Mouse (Mus musculus) layer of hippocampus, postnatal 10 days (tissue): ENCODE data around the gene Mmp13. TPM values are rescaled to one million over a fixed set of nuclear protein-coding genes. Genes with fewer than 3 reads are reported as not detected.
"Not testable (repeated sequence)": the region's sequence is repeated elsewhere in the genome, so short reads cannot be mapped to it uniquely, and the experiment has no call there.

Experiments used
- DNase-seq, 2 experiments: peaks; one replicate each; pipeline ENCODE4 v3.0.0; 2021; ENCODE audit warnings: low spot score in 2 of 2
- long read RNA-seq: library from polyadenylated mRNA; stranded (forward); transcript quantifications from one replicate; pipeline ENCODE4 v2.0.0, GENCODE M21; 2023
- total RNA-seq, 2 experiments: library from RNA; stranded (reverse); gene quantifications; 2 replicates each; pipeline ENCODE4 v1.2.3; 2021

Mmp13 gene
- not detected for total RNA-seq
- long read RNA-seq = 0 reads

DNA sequence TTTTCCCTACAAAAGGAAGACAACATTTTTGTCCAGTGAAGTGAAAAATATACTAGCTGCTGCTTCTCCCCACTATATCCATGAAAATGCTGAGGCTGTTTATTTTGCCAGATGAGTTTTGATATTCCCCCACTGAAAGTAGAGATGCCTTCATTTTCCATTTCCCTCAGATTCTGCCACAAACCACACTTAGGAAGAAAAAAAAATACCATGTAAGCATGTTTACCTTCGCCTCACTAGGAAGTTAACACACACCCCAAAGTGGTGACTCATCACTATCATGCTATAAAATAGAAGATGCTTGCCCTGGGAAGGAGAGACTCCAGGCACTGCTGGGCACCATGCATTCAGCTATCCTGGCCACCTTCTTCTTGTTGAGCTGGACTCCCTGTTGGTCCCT, at the start of gene Mmp13:
Mmp13 (plus strand) TSS at position 301 of the 400 bp plus-strand sequence.
- no peak for DNase-seq

DNA sequence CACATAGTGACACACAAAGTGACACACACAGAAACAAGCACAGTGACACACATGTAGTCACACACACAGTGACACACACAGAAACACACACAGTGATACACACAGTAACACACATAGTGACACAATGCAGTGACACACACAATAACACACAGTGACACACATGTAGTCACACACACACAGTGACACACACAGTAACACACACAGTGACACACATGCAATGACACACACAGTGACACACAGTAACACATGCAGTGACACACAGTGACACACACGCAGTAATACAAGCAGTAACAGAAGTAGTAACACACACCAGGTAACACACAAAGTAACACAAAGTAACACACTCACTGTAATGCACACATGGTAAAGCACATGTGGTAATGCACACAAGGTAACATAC, 33.7 kb upstream of the Mmp13 start:
- no peak for DNase-seq

DNA sequence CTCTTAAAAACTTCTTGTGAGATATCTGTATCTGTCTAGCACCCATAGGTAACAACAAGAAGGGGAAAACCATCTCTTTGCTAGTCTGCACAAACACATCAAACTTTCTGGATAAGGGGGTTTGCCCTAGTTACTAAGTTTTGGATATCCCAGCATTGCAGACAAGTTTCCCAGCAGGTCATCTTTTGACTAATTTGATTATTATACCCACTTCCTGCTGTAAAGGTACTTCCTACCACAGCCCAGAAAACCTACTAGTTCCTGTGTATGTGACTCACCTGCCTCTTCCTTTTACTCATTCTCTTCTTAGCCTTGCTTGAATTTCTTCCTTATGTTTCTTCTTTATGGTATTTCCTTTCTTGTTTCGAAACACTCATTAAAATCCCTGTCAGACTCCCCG, 32.3 kb upstream of the Mmp13 start:
- DNase-seq = no peak

DNA sequence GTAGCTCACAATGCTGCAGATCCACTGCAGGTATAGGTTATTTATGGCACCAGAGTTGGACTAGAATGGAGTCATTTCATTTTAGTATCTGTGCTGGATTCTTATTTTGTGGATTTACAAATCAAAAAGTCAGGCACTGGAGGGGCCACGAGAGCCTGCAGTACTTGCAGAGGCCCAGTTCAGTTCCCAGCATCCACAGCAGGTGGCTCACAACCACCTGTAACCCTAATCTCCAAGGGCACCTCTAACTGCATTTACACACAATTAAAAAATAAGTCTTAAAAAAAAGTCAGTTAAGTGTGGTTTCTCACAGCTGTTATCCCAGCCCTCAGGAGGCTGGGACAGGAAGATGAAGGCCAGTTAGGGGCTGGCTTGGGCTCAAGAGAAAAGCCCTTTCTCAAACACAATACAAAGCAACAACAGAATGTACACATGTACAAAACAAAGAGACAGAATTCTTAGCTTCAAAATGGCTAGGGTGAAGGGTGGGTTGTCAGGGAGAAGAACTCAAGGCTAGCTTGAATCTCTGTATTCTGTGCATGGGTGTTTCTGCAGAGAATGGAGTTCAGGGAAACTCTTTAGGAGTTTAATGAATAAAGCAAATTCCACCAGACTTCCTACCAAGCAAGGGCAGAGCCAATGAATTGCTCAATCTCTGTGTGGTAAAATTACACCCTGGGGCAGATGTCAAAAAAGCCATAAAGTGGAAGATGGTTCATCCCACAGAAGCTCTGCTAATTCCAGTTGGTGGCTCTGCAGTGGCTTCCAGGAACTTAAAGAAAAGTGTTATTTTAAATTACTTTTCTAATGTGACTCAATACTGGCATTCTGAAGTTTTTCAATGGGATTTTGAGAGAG, 19.3 kb upstream of the Mmp13 start:
- no peak for DNase-seq

DNA sequence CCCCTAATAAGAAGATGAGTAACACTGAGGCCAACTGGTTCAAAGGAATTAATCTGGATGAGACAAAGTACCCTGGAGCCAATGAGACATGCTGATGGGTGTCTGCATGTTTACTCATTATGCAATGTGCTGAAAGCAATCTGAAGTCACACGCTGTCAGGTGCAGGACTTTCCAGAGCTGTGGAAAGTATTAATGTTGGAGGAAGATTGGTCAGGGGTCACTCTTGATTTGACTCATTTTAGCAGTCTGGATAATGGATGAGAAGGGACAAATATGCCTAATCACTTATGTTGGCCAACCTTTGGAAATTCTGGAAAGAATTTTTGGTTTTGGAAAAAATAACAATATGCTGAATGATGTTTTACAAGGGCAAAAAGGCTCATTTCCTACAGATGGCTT, 10.6 kb upstream of the Mmp13 start:
- no peak for DNase-seq

DNA sequence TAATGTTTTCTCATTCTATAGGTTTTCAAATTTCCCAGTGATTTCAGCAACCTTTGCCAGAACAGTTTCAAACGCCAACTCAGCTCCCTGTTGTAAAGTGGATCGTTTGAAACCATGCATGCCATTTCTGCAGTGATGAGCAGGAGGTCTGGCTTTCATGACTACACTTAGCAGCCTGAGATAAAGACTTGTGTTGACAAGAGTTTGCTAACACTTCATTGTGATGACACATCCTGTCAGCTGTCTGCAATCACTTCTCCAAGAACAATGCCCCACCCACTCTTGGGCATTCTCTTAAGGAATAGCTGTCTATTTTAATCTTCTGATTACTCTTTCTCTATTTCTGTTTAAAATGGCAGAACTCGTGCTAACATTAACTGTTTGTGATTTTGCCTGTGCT, 2.2 kb upstream of the Mmp13 start:
- DNase-seq = no peak

DNA sequence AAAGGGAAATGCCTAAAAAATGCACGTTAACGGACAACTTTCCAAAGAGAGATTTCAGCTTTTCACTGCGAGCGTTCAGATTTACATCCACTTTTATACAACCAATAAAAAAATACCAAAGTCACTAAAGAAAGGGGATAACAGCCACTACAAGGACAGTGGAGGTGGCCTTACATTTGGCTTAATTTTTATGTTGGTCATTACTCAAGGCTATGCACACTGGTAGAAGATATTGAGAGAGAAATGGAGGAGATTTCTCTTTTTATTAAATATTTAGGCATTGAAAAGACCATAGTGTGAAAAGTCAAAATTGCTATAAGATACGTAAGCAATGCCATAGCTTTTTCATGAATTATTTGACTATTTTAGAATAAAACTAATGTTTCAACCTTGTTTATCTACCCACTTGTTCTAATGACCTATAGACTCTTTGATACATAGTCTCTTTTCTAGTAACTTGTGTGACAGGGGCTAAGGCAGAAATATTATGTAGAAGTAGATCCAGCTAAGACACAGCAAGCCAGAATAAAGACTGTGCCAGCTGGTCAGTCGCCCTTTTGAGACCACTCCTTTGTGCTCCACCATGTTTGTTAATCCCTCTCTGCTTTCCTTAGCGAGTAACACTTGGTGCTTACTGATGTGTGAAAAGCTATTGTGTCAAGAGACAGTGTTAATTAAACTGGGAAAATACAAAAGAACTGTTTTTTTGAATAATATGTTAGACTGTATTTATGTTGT, 10.4 kb downstream of the Mmp13 start:
- DNase-seq = no peak

DNA sequence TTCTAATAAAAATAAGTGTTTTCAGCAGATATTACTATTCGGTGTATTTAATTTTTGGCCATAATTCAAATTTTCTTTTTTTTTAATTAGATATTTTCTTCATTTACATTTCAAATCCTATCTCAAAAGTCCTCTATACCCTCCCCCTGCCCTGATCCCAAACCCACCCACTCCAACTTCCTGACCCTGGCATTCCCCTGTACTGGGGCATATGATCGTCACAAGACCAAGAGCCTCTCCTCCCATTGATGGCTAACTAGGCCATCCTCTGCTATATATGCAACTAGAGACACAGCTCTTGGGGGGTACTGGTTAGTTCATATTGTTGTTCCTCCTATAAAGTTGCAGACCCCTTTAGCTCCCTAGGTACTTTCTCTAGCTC, 11.0 kb downstream of the Mmp13 start:
- not testable (repeated sequence) for DNase-seq

DNA sequence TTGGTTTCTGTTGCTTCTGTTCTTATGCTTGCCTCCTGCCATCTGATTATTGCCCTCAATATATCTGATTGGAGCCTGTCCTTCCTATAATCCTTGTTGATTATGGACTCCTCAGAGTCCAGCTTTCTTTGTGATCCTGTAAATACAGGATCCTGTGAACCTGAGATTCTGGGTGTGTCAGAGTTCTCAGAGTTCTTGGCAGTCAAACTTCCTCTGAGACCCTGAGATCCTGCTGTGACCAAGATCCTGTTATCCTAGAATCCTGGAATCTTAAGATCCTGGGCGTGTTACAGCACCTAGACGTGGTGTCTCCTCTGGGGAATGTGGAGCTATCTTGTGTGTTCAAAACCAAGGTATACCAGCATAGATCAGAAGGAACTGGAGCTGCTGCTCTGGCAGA, 17.2 kb downstream of the Mmp13 start:
- no peak for DNase-seq

DNA sequence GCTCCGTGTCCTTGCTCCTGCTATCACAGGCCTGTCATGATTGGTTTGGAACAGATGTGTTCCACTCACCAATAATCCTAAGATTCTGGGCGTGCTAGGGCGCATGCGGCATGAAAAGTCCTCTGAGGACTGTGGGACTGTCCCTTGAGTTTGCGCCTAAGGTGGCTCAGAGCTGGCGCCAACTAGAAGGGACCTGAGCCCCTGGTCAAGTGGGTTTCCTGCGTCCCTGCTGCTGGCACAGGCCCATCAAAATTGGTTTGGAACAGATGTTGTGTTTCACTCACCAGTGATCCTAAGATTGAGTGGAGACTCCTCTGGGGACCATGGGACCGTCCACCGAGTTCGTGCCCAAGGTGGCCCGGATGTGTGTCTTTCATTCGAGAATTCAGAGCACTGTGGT, 17.6 kb downstream of the Mmp13 start:
- no peak for DNase-seq

DNA sequence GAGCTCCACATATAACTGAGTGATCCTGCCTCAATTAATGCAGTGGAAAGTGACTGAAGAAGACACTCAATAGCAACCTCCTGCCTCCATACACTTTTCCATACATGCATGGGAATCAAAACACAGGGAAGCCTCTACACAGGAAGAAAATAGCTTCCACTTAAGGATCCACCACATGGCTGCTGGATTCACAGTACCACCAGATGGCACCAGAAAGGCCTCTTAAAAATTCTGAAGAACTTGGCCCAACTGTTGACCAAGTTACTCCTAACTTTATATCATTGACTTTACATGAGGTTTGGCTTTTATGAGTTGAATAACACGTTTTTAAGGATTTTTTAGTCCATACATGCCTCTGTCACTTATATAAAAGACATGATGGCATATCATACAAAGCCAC, 19.8 kb downstream of the Mmp13 start:
- no peak for DNase-seq

DNA sequence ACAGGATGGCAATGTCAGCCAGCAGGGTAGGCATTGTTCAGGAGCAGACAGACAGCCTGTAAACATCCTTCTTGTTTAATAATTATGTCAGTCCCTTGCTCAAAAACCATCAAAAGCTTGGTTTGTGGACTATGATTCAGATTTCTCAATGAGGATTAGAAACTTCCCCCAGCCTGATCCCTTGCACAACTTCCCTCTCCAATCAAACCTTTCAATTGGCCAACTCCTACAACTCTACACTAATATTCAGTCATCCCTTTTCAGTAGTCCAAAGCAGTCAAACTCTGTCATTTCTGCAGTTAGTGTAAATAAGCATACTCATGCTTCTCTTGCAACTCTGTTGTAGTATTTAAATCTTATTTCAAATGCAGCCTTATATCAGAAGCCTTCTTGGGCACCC, 59.5 kb downstream of the Mmp13 start:
- no peak for DNase-seq

Other genes with a start within 250 kb of the Mmp13 start
- gene Dync2h1, start 88.1 kb upstream of the Mmp13 start, total RNA-seq = 10 to 100 TPM; 25.6 to 28.8 TPM
- 100 to 1,000 TPM in 1 of 2 experiments, 10 to 100 TPM in 1; 86.5 to 103 TPM for gene Dcun1d5, start 88.0 kb upstream of the Mmp13 start, total RNA-seq
- not detected for gene Mmp12, start 71.9 kb downstream of the Mmp13 start, total RNA-seq
- not detected for gene Mmp1b, start 115.5 kb downstream of the Mmp13 start, total RNA-seq
- gene Mmp3, start 173.3 kb downstream of the Mmp13 start, total RNA-seq = not detected
- gene Mmp10, start 229.8 kb downstream of the Mmp13 start, total RNA-seq = not detected